ENCODE assay signal across 9 mouse cellular contexts in genomic region chr15:97776514-97776913, GRCm38 (mm10). TPM values are rescaled to one million over a fixed set of nuclear protein-coding genes. Genes with fewer than 3 reads are reported as not detected.
DNase-seq lines count a peak whose midpoint lies in the region; ATAC-seq and TF ChIP-seq lines count a peak whose summit lies in the region.
"Had no signal": no experiment of that assay in that cellular context is flagged by ENCODE, and none has a peak within 500 bp of the region (broad histone marks: within the 10 kb centered on the region; RNA-seq: fewer than 3 reads in every experiment).

No protein-coding gene starts in this region.

- no peaks in the 10 kb centered on the region for H3K27me3 ChIP-seq in testis, adult 2 months (ENCODE audit: control insufficient read depth, insufficient read depth, low read length)
- H3K27me3 ChIP-seq in hindbrain, postnatal 0 days (ENCODE audit: insufficient read depth, low read length), result no peaks in the 10 kb centered on the region
- H3K27me3 ChIP-seq in midbrain, postnatal 0 days (ENCODE audit: insufficient read depth, low read length), result 0 out of 2 replicates have a peak, but pooled peaks cover 3% of the 10 kb centered on the region

- peak; percentile 80; the same call in 1 of the 2 replicates for TF ChIP-seq CTCF in testis, adult 2 months (IDR thresholded peaks at IDR 0.05; ENCODE audit: control insufficient read depth, insufficient read depth, insufficient replicate concordance, low read depth, low read length)
- peak; percentile 81 for TF ChIP-seq CTCF in hindbrain, postnatal 0 days (IDR thresholded peaks at IDR 0.05; ENCODE audit: low read depth)
- TF ChIP-seq CTCF in midbrain, postnatal 0 days (IDR thresholded peaks at IDR 0.05), result peak; percentile 75

- ATAC-seq in erythroid progenitor cell, adult 5-6 weeks (replicated peaks; ENCODE audit: low FRiP score, poor library complexity, severe bottlenecking), result peak; percentile 71; the same call in 1 of the 2 replicates
- ATAC-seq in hindbrain, postnatal 0 days, result 0 out of 2 replicates have a peak, but pooled peaks have one; percentile 57
- no peak for ATAC-seq in midbrain, postnatal 0 days (ENCODE audit: low FRiP score)

- no peaks in the 10 kb centered on the region; the same call in 1 of the 2 replicates for H3K4me1 ChIP-seq in testis, adult 2 months (ENCODE audit: control insufficient read depth, insufficient read depth, low read length)
- H3K4me1 ChIP-seq in hindbrain, postnatal 0 days (ENCODE audit: insufficient read depth, low read length), result 0 out of 2 replicates have a peak, but pooled peaks cover 8% of the 10 kb centered on the region
- H3K4me1 ChIP-seq in midbrain, postnatal 0 days (ENCODE audit: insufficient read depth, low read length), result no peaks in the 10 kb centered on the region

- H3K27ac ChIP-seq in testis, adult 2 months (ENCODE audit: control insufficient read depth, insufficient read depth, low read depth, low read length), result no peak overlapping the region
- no peak overlapping the region for H3K27ac ChIP-seq in hindbrain, postnatal 0 days
- H3K27ac ChIP-seq in midbrain, postnatal 0 days (ENCODE audit: low read depth, low read length), result no peak overlapping the region
- H3K27ac ChIP-seq: liver, embryonic 15.5 days had no signal

- intact Hi-C loops in left cerebral cortex, postnatal 4 days (cut with DNase I), result no loop called here

- no peak overlapping the region for H3K4me2 ChIP-seq in hindbrain, postnatal 0 days (ENCODE audit: low read depth, low read length)
- no peak overlapping the region for H3K4me2 ChIP-seq in midbrain, postnatal 0 days (ENCODE audit: low read depth, low read length, poor library complexity, severe bottlenecking)
- H3K4me2 ChIP-seq: liver, embryonic 15.5 days had no signal

- 8% methylated on average over 8 of the region's 8 CpGs for WGBS in hindbrain, postnatal 0 days
- 8% methylated on average over 8 of the region's 8 CpGs for WGBS in midbrain, postnatal 0 days

- DNase-seq in testis, postnatal 14 days (ENCODE audit: low spot score), result no peak
- peak; percentile 82 for DNase-seq in adrenal gland, postnatal 25 days
- DNase-seq in hindbrain, postnatal 0 days (ENCODE audit: low spot score), result peak; percentile 73
- peak; percentile 79 for DNase-seq in left cerebral cortex, postnatal 4 days
- DNase-seq in midbrain, postnatal 0 days (ENCODE audit: low spot score), result no peak
- DNase-seq in thymus, postnatal 14 days, result peak; percentile 89

- H3K36me3 ChIP-seq in testis, adult 2 months (ENCODE audit: control insufficient read depth, insufficient read depth, low read length), result no peaks in the 10 kb centered on the region
- no peaks in the 10 kb centered on the region for H3K36me3 ChIP-seq in hindbrain, postnatal 0 days (ENCODE audit: insufficient read depth, low read length)
- H3K36me3 ChIP-seq in midbrain, postnatal 0 days (ENCODE audit: insufficient read depth, low read length), result no peaks in the 10 kb centered on the region
- H3K36me3 ChIP-seq: liver, embryonic 15.5 days had no signal

- no peak for TF ChIP-seq POLR2A in testis, adult 2 months (IDR thresholded peaks at IDR 0.05; ENCODE audit: control insufficient read depth, low read depth, low read length)

- no peaks in the 10 kb centered on the region for H3K9me3 ChIP-seq in hindbrain, postnatal 0 days (ENCODE audit: low read length)
- H3K9me3 ChIP-seq in midbrain, postnatal 0 days (ENCODE audit: low read length), result no peaks in the 10 kb centered on the region
- H3K9me3 ChIP-seq: liver, embryonic 15.5 days had no signal

- no peak overlapping the region for H3K4me3 ChIP-seq in testis, adult 2 months (ENCODE audit: control insufficient read depth, low read depth, low read length)
- H3K4me3 ChIP-seq in hindbrain, postnatal 0 days (ENCODE audit: low read length), result no peak overlapping the region
- H3K4me3 ChIP-seq in midbrain, postnatal 0 days (ENCODE audit: low read depth, low read length), result no peak overlapping the region
- H3K4me3 ChIP-seq: liver, embryonic 15.5 days had no signal

- H3K9ac ChIP-seq in hindbrain, postnatal 0 days (replicated peaks; ENCODE audit: low read length), result no peak overlapping the region
- H3K9ac ChIP-seq in midbrain, postnatal 0 days (replicated peaks; ENCODE audit: low read length, poor library complexity, severe bottlenecking), result no peak overlapping the region
- H3K9ac ChIP-seq: liver, embryonic 15.5 days had no signal

RNA-seq across cellular contexts. Expression of gene Slc48a1, which starts 1.8 kb away (rescaled TPM):
- polyA plus RNA-seq in testis, adult 2 months (2012; rRNA removed), result 16.3 and 17.0 TPM in 2 replicates
- 92.4 and 108 TPM in 2 replicates for total RNA-seq in adrenal gland, postnatal 25 days (2021)
- 122 and 124 TPM in 2 replicates for total RNA-seq in erythroid progenitor cell, adult 5-6 weeks (2015; ENCODE audit: low replicate concordance)
- 74.2 and 96.2 TPM in 2 replicates for total RNA-seq in erythroid progenitor cell, adult 5-6 weeks (2017; ENCODE audit: low replicate concordance)
- total RNA-seq in hindbrain, postnatal 0 days (2014; rRNA removed), result 84.4 and 89.3 TPM in 2 replicates
- polyA plus RNA-seq in hindbrain, postnatal 0 days (2015; fragmentation: Nextera tagmentation; extraction: Ambion mirVana), result 140 and 152 TPM in 2 replicates
- total RNA-seq in left cerebral cortex, postnatal 4 days (2021), result 10 to 100 TPM; 81.8 to 84.6 TPM
- total RNA-seq in midbrain, postnatal 0 days (2014; rRNA removed), result 61.5 and 78.8 TPM in 2 replicates
- polyA plus RNA-seq in midbrain, postnatal 0 days (2015; fragmentation: Nextera tagmentation; extraction: Ambion mirVana), result 152 and 173 TPM in 2 replicates

RNA-seq across cellular contexts. Expression of gene Rapgef3, which starts 8.7 kb away (rescaled TPM):
- polyA plus RNA-seq in testis, adult 2 months (2012; rRNA removed), result 16.1 and 16.3 TPM in 2 replicates
- 16.9 and 26.0 TPM in 2 replicates for total RNA-seq in adrenal gland, postnatal 25 days (2021)
- total RNA-seq in erythroid progenitor cell, adult 5-6 weeks (2015; ENCODE audit: low replicate concordance), result not detected in 2 replicates
- 3.9 TPM in 1 of 2 replicates, not detected in the other for total RNA-seq in erythroid progenitor cell, adult 5-6 weeks (2017; ENCODE audit: low replicate concordance)
- 26.4 and 41.9 TPM in 2 replicates for total RNA-seq in hindbrain, postnatal 0 days (2014; rRNA removed)
- polyA plus RNA-seq in hindbrain, postnatal 0 days (2015; fragmentation: Nextera tagmentation; extraction: Ambion mirVana), result 10.3 and 12.2 TPM in 2 replicates
- total RNA-seq in left cerebral cortex, postnatal 4 days (2021), result 10 to 100 TPM; 21.2 to 24.2 TPM
- 34.9 and 39.7 TPM in 2 replicates for total RNA-seq in midbrain, postnatal 0 days (2014; rRNA removed)
- 15.8 and 16.5 TPM in 2 replicates for polyA plus RNA-seq in midbrain, postnatal 0 days (2015; fragmentation: Nextera tagmentation; extraction: Ambion mirVana)

RNA-seq across cellular contexts. Expression of gene Endou, which starts 45.4 kb away (rescaled TPM):
- 0.89 and 1.1 TPM in 2 replicates for polyA plus RNA-seq in testis, adult 2 months (2012; rRNA removed)
- 0.71 and 0.82 TPM in 2 replicates for total RNA-seq in adrenal gland, postnatal 25 days (2021)
- 3.8 TPM in 1 of 2 replicates, not detected in the other for total RNA-seq in erythroid progenitor cell, adult 5-6 weeks (2015; ENCODE audit: low replicate concordance)
- total RNA-seq in erythroid progenitor cell, adult 5-6 weeks (2017; ENCODE audit: low replicate concordance), result not detected in 2 replicates
- total RNA-seq in hindbrain, postnatal 0 days (2014; rRNA removed), result 0.10 TPM in 1 of 2 replicates, not detected in the other
- 0.44 and 0.49 TPM in 2 replicates for polyA plus RNA-seq in hindbrain, postnatal 0 days (2015; fragmentation: Nextera tagmentation; extraction: Ambion mirVana)
- under 1 TPM; 0.16 to 0.18 TPM for total RNA-seq in left cerebral cortex, postnatal 4 days (2021)
- 0.33 and 0.66 TPM in 2 replicates for total RNA-seq in midbrain, postnatal 0 days (2014; rRNA removed)
- 0.20 TPM in 2 replicates for polyA plus RNA-seq in midbrain, postnatal 0 days (2015; fragmentation: Nextera tagmentation; extraction: Ambion mirVana)

Comparison
In these comparisons a context has a peak if more than half of its experiments do, and no peak if none do; other contexts are left out.
1. DNase-seq: peak in adrenal gland, postnatal 25 days (single experiment), hindbrain, postnatal 0 days (single experiment), left cerebral cortex, postnatal 4 days (single experiment) and thymus, postnatal 14 days (single experiment); none in testis, postnatal 14 days (single experiment) and midbrain, postnatal 0 days (single experiment).
2. Peak in every context shown above with its lines, with median percentiles within 50 percentile points of each other: CTCF ChIP-seq.